Comparison of ENCODE assay signal across 8 mouse cellular contexts in the genomic region with DNA sequence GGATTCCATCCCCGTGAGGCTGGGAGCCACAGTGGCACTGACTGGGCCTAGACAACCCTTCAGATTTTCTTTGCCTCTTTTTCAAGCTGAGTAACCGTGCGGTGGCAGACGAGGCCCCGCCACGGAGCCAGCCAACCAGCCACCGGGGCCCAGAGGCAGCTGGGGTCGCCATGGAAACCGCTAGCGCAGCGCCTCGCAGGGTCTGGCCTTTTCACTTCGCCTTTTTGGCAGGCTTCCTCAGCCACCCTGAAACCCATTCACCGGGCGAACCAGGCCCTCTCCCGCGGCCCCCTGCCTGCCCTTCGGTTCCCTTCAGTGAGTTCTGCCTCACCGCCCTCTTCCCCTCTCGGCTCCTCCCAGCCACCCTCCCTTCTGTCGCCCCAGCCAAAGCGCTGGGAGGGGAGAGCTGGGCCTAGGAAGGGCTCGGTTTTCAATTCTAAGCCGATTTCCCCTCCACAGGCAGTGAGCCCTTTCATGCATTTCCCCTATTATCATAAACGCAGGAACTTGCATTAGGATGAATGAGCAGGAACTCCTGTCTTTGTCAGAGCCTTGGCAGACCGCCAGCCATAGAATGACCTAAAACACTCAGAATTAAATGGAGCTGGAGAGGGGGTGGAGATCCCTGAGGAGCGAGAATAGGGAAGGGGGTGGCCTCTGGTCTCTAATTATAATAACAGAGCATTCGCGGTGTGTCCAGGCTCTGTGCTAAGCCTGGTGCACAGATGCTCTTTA.
DNase-seq lines count a peak whose midpoint lies in the region; ATAC-seq and TF ChIP-seq lines count a peak whose summit lies in the region.

No protein-coding gene starts in this region.

- peaks cover 29% of the 10 kb centered on the region for H3K4me1 ChIP-seq in G1E (ENCODE audit: insufficient read depth, low read depth, low read length)
- H3K4me1 ChIP-seq in cerebellum, adult 2 months (ENCODE audit: control insufficient read depth, insufficient read depth, low read length): peaks cover 26% of the 10 kb centered on the region
- H3K4me1 ChIP-seq in forebrain, postnatal 0 days (ENCODE audit: insufficient read depth): peaks cover 23% of the 10 kb centered on the region
- peaks cover 53% of the 10 kb centered on the region for H3K4me1 ChIP-seq in lung, embryonic 16.5 days (replicated peaks; ENCODE audit: control insufficient read depth, insufficient read depth, low read length)
- peaks cover 39% of the 10 kb centered on the region for H3K4me1 ChIP-seq in olfactory bulb, adult 2 months (ENCODE audit: control insufficient read depth, insufficient read depth, low read length)
- peaks cover 46% of the 10 kb centered on the region for H3K4me1 ChIP-seq in thymus, adult 2 months (replicated peaks; ENCODE audit: control insufficient read depth, insufficient read depth, low read length)

- H3K36me3 ChIP-seq in G1E (replicated peaks): no peaks in the 10 kb centered on the region
- H3K36me3 ChIP-seq in forebrain, postnatal 0 days (ENCODE audit: insufficient read depth): no peaks in the 10 kb centered on the region
- H3K36me3 ChIP-seq in lung, embryonic 16.5 days (ENCODE audit: control insufficient read depth, insufficient read depth, low read length): no peaks in the 10 kb centered on the region
- H3K36me3 ChIP-seq in thymus, adult 2 months (ENCODE audit: control insufficient read depth, insufficient read depth, low read length): no peaks in the 10 kb centered on the region

- ATAC-seq in G1E (ENCODE audit: extremely low read depth, insufficient number of reproducible peaks, low FRiP score, poor library complexity, severe bottlenecking): peak; percentile 65
- peak; percentile 94 for ATAC-seq in forebrain, postnatal 0 days
- peak; percentile 87 for ATAC-seq in lung, embryonic 16.5 days (ENCODE audit: low read depth)

- peak overlapping the region; percentile 66 for H3K4me3 ChIP-seq in G1E (ENCODE audit: low read depth, low read length)
- H3K4me3 ChIP-seq in cerebellum, adult 2 months (replicated peaks; ENCODE audit: insufficient read depth, low read depth, low read length): peak overlapping the region; percentile 42
- H3K4me3 ChIP-seq in forebrain, postnatal 0 days (ENCODE audit: low read depth, low read length): no peak overlapping the region
- H3K4me3 ChIP-seq in lung, embryonic 16.5 days (ENCODE audit: low read length): peak overlapping the region; percentile 39
- H3K4me3 ChIP-seq in olfactory bulb, adult 2 months (ENCODE audit: insufficient read depth, low read depth, low read length): peak overlapping the region; percentile 30
- H3K4me3 ChIP-seq in thymus, adult 2 months (ENCODE audit: control insufficient read depth, insufficient read depth, low read length): peak overlapping the region; percentile 43

- TF ChIP-seq CTCF in G1E (IDR thresholded peaks at IDR 0.05; ENCODE audit: low read depth, low read length): no peak
- no peak for TF ChIP-seq CTCF in cerebellum, adult 2 months (IDR thresholded peaks at IDR 0.05; ENCODE audit: borderline replicate concordance, insufficient read depth, low read depth, low read length)
- TF ChIP-seq CTCF in forebrain, postnatal 0 days (IDR thresholded peaks at IDR 0.05; ENCODE audit: low read depth): no peak; the same call in 1 of the 2 replicates
- TF ChIP-seq CTCF in olfactory bulb, adult 2 months (IDR thresholded peaks at IDR 0.05; ENCODE audit: insufficient read depth, low read depth, low read length): no peak
- 0 out of 2 replicates have a peak, but pooled peaks have one; percentile 45 for TF ChIP-seq CTCF in thymus, adult 2 months (IDR thresholded peaks at IDR 0.05; ENCODE audit: borderline replicate concordance, control insufficient read depth, extremely low read depth, insufficient read depth, low read length, poor library complexity)

- TF ChIP-seq POLR2A in cerebellum, adult 2 months (IDR thresholded peaks at IDR 0.05; ENCODE audit: borderline replicate concordance, insufficient read depth, low read length): no peak
- no peak; the same call in 1 of the 2 replicates for TF ChIP-seq POLR2A in olfactory bulb, adult 2 months (IDR thresholded peaks at IDR 0.05; ENCODE audit: insufficient read depth, low read depth, low read length)
- peak; percentile 61 for TF ChIP-seq POLR2A in thymus, adult 2 months (IDR thresholded peaks at IDR 0.05; ENCODE audit: control insufficient read depth, extremely low read depth, insufficient read depth, low read length, poor library complexity)

- H3K9ac ChIP-seq in forebrain, postnatal 0 days: peak overlapping the region; percentile 29
- peak overlapping the region; percentile 69 for H3K9ac ChIP-seq in lung, embryonic 16.5 days (ENCODE audit: low read length)

- H3K9me3 ChIP-seq in G1E (replicated peaks): peaks cover 11% of the 10 kb centered on the region
- no peaks in the 10 kb centered on the region for H3K9me3 ChIP-seq in forebrain, postnatal 0 days (ENCODE audit: low read length)
- H3K9me3 ChIP-seq in lung, embryonic 16.5 days (ENCODE audit: control insufficient read depth, low read length): no peaks in the 10 kb centered on the region

- H3K4me2 ChIP-seq in forebrain, postnatal 0 days (ENCODE audit: low read depth): peak overlapping the region; percentile 45
- H3K4me2 ChIP-seq in lung, embryonic 16.5 days (ENCODE audit: low read depth, low read length): peak overlapping the region; percentile 62

- peak; percentile 84 for DNase-seq in G1E (ENCODE audit: low spot score)
- DNase-seq in cerebellum, adult 2 months: peak; percentile 83
- peak; percentile 94 for DNase-seq in forebrain, postnatal 0 days
- peak; percentile 94 for DNase-seq in heart, postnatal 4 days
- peak; percentile 92 for DNase-seq in layer of hippocampus, adult 9-11 months
- peak; percentile 85 for DNase-seq in thymus, adult 2 months

- H3K27ac ChIP-seq in cerebellum, adult 2 months (ENCODE audit: insufficient read depth, low read length): peak overlapping the region; percentile 78
- peak overlapping the region; percentile 96 for H3K27ac ChIP-seq in forebrain, postnatal 0 days (ENCODE audit: low read depth, low read length)
- H3K27ac ChIP-seq in lung, embryonic 16.5 days (ENCODE audit: low read length): peak overlapping the region; percentile 96
- peak overlapping the region; percentile 99 for H3K27ac ChIP-seq in olfactory bulb, adult 2 months (ENCODE audit: insufficient read depth, low read depth, low read length)
- peak overlapping the region; percentile 76 for H3K27ac ChIP-seq in thymus, adult 2 months (ENCODE audit: control insufficient read depth, insufficient read depth, low read length)

- peaks cover 8% of the 10 kb centered on the region; the same call in 1 of the 2 replicates for H3K27me3 ChIP-seq in G1E (ENCODE audit: insufficient read depth, low read length)
- no peaks in the 10 kb centered on the region for H3K27me3 ChIP-seq in cerebellum, adult 2 months (ENCODE audit: control insufficient read depth, insufficient read depth, low read length)
- no peaks in the 10 kb centered on the region for H3K27me3 ChIP-seq in forebrain, postnatal 0 days (ENCODE audit: insufficient read depth, low read length)
- H3K27me3 ChIP-seq in lung, embryonic 16.5 days (ENCODE audit: control insufficient read depth, insufficient read depth, low read depth, low read length): no peaks in the 10 kb centered on the region
- no peaks in the 10 kb centered on the region for H3K27me3 ChIP-seq in thymus, adult 2 months (ENCODE audit: control insufficient read depth, insufficient read depth, low read length)

- WGBS in cerebellum, adult 2 months: 3% methylated on average over 29 of the region's 29 CpGs
- under 1% methylated on average over 29 of the region's 29 CpGs for WGBS in forebrain, postnatal 0 days
- WGBS in lung, embryonic 16.5 days: under 1% methylated on average over 27 of the region's 29 CpGs
- WGBS in olfactory bulb, adult 2 months: under 1% methylated on average over 29 of the region's 29 CpGs
- WGBS in thymus, adult 2 months: 2% methylated on average over 29 of the region's 29 CpGs
